ENCODE assay signal across 8 mouse cellular contexts in the genomic region with DNA sequence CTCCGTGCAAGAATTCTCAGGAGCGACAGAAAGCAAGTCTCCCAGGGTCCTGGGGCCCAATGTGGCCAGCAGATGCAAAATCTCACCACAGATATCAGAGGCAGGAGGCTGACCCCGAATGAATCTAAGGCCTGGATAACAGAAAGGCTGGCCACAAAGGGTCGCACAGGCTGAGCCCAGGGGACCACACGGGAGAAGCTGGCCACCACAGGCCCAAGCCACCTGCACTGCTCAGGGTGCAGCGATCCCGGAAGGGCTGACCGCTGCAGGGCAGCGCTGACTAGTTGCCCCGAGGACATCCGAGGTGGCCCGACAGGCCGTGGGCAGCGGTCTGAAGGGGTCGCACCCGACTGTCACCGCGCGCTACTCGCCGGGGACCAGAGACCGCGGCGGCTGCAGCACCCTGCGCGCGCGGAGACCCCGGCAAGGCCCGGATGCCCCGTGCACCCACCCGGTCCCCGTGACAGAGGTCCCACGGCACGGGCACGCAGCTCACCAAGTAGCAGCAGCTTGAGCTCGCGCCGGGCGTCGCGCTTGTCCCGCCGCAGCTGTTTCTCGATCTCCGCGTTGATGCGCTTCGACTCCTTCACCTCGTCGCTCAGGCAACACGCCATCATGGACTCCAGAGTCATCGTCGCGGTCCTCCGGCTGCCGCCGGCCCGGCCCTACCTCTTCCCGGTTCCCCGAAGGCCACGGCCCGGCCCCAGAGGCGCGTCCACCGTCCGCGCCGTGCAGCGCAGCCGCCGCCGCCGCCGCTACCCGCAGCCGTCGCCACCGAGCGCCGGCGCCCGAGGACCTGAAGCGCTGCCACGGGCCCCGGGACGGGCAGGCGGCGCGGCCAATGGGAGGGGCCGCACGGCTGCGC. TPM values are rescaled to one million over a fixed set of nuclear protein-coding genes. Genes with fewer than 3 reads are reported as not detected.
DNase-seq lines count a peak whose midpoint lies in the region; ATAC-seq and TF ChIP-seq lines count a peak whose summit lies in the region.

No protein-coding gene starts in this region.

- H3K9me3 ChIP-seq in hindbrain, embryonic 12.5 days (replicated peaks) = no peaks in the 10 kb centered on the region
- H3K9me3 ChIP-seq in midbrain, embryonic 12.5 days = no peaks in the 10 kb centered on the region

- peak; percentile 7 for ATAC-seq in hindbrain, embryonic 12.5 days (ENCODE audit: low FRiP score)
- peak; percentile 4 for ATAC-seq in midbrain, embryonic 12.5 days (ENCODE audit: low FRiP score, low read depth)

- H3K27me3 ChIP-seq in hindbrain, embryonic 12.5 days = no peaks in the 10 kb centered on the region
- H3K27me3 ChIP-seq in midbrain, embryonic 12.5 days = no peaks in the 10 kb centered on the region

- peak overlapping the region; percentile 96 for H3K4me3 ChIP-seq in lung, adult 2 months (replicated peaks; ENCODE audit: extremely low read depth, low read depth, low read length)
- H3K4me3 ChIP-seq in hindbrain, embryonic 12.5 days = peak overlapping the region; percentile 94
- H3K4me3 ChIP-seq in midbrain, embryonic 12.5 days = peak overlapping the region; percentile 94

- under 1% methylated on average over 92 of the region's 93 CpGs for WGBS in lung, adult 2 months
- under 1% methylated on average over 81 of the region's 93 CpGs for WGBS in hindbrain, embryonic 12.5 days
- WGBS in midbrain, embryonic 12.5 days = under 1% methylated on average over 89 of the region's 93 CpGs

- no peak for DNase-seq in lung, adult 2 months
- DNase-seq in lung, postnatal 10 days = no peak
- peak; percentile 34 for DNase-seq in c-Kit-positive CD71-positive TER-119-positive erythroid progenitor cells, embryonic 14.5 days (ENCODE audit: low spot score)
- DNase-seq in urinary bladder, postnatal 36 days (ENCODE audit: low spot score in 2 of 2) = no peak
- no peak for DNase-seq in thymus, adult 18-20 months
- DNase-seq in yolk sac, embryonic 10.5 days (ENCODE audit: low spot score) = no peak

- peak overlapping the region; percentile 98 for H3K4me2 ChIP-seq in hindbrain, embryonic 12.5 days (replicated peaks)
- peak overlapping the region; percentile 98 for H3K4me2 ChIP-seq in midbrain, embryonic 12.5 days (replicated peaks)

- peaks cover 32% of the 10 kb centered on the region for H3K4me1 ChIP-seq in lung, adult 2 months (ENCODE audit: control insufficient read depth, insufficient read depth, low read length)
- peaks cover 38% of the 10 kb centered on the region for H3K4me1 ChIP-seq in hindbrain, embryonic 12.5 days
- H3K4me1 ChIP-seq in midbrain, embryonic 12.5 days = peaks cover 32% of the 10 kb centered on the region

- H3K27ac ChIP-seq in hindbrain, embryonic 12.5 days = peak overlapping the region; percentile 90
- peak overlapping the region; percentile 82 for H3K27ac ChIP-seq in midbrain, embryonic 12.5 days (replicated peaks)

- peaks cover 11% of the 10 kb centered on the region; the same call in 1 of the 2 replicates for H3K36me3 ChIP-seq in hindbrain, embryonic 12.5 days
- peaks cover 3% of the 10 kb centered on the region; the same call in 1 of the 2 replicates for H3K36me3 ChIP-seq in midbrain, embryonic 12.5 days

- H3K9ac ChIP-seq in hindbrain, embryonic 12.5 days = peak overlapping the region; percentile 96
- H3K9ac ChIP-seq in midbrain, embryonic 12.5 days (replicated peaks) = peak overlapping the region; percentile 93

- no peak for TF ChIP-seq CTCF in lung, adult 2 months (IDR thresholded peaks at IDR 0.05; ENCODE audit: insufficient read depth, low read length)

- TF ChIP-seq POLR2A in lung, adult 2 months (IDR thresholded peaks at IDR 0.05; ENCODE audit: borderline replicate concordance, extremely low read depth, low read depth, low read length) = no peak

RNA-seq across cellular contexts. Expression of gene Gna11, which starts 0.5 kb away (rescaled TPM):
- 114 and 117 TPM in 2 replicates for polyA plus RNA-seq in lung, adult 2 months (2012; rRNA removed)
- 75.2 and 76.3 TPM in 2 replicates for polyA plus RNA-seq in hindbrain, embryonic 12.5 days (2016; fragmentation: Nextera tagmentation; extraction: Ambion mirVana)
- polyA plus RNA-seq in midbrain, embryonic 12.5 days (2016; fragmentation: Nextera tagmentation; extraction: Ambion mirVana) = 70.9 and 72.6 TPM in 2 replicates

RNA-seq across cellular contexts. Expression of gene Aes, which starts 14.8 kb away (rescaled TPM):
- polyA plus RNA-seq in lung, adult 2 months (2012; rRNA removed) = 1,275 and 1,423 TPM in 2 replicates
- polyA plus RNA-seq in hindbrain, embryonic 12.5 days (2016; fragmentation: Nextera tagmentation; extraction: Ambion mirVana) = 476 and 504 TPM in 2 replicates
- 524 and 532 TPM in 2 replicates for polyA plus RNA-seq in midbrain, embryonic 12.5 days (2016; fragmentation: Nextera tagmentation; extraction: Ambion mirVana)

RNA-seq across cellular contexts. Expression of gene Gna15, which starts 20.5 kb away (rescaled TPM):
- 8.5 and 9.5 TPM in 2 replicates for polyA plus RNA-seq in lung, adult 2 months (2012; rRNA removed)
- polyA plus RNA-seq in hindbrain, embryonic 12.5 days (2016; fragmentation: Nextera tagmentation; extraction: Ambion mirVana) = 0.75 and 0.82 TPM in 2 replicates
- 0.58 and 1.0 TPM in 2 replicates for polyA plus RNA-seq in midbrain, embryonic 12.5 days (2016; fragmentation: Nextera tagmentation; extraction: Ambion mirVana)

RNA-seq across cellular contexts. Expression of gene Tle2, which starts 29.8 kb away (rescaled TPM):
- polyA plus RNA-seq in lung, adult 2 months (2012; rRNA removed) = 164 and 218 TPM in 2 replicates
- 30.6 and 32.1 TPM in 2 replicates for polyA plus RNA-seq in hindbrain, embryonic 12.5 days (2016; fragmentation: Nextera tagmentation; extraction: Ambion mirVana)
- polyA plus RNA-seq in midbrain, embryonic 12.5 days (2016; fragmentation: Nextera tagmentation; extraction: Ambion mirVana) = 17.8 and 17.9 TPM in 2 replicates

RNA-seq across cellular contexts. Expression of gene S1pr4, which starts 44.6 kb away (rescaled TPM):
- 40.3 and 47.5 TPM in 2 replicates for polyA plus RNA-seq in lung, adult 2 months (2012; rRNA removed)
- polyA plus RNA-seq in hindbrain, embryonic 12.5 days (2016; fragmentation: Nextera tagmentation; extraction: Ambion mirVana) = 0.52 and 0.65 TPM in 2 replicates
- polyA plus RNA-seq in midbrain, embryonic 12.5 days (2016; fragmentation: Nextera tagmentation; extraction: Ambion mirVana) = 0.41 and 0.77 TPM in 2 replicates
